Mouse (Mus musculus) adrenal gland, postnatal 14 days (tissue): ENCODE data around the gene Gpr135. TPM values are rescaled to one million over a fixed set of nuclear protein-coding genes. Genes with fewer than 3 reads are reported as not detected.
"Not testable (repeated sequence)": the region's sequence is repeated elsewhere in the genome, so short reads cannot be mapped to it uniquely, and the experiment has no call there.

Experiments used
- DNase-seq: peaks from one replicate; pipeline ENCODE4 v3.0.0; 2021; ENCODE audit warnings: mixed read lengths
- total RNA-seq: library from RNA; stranded (reverse); gene quantifications from 2 replicates; pipeline ENCODE4 v1.2.3, GENCODE M21; 2021

Gpr135 gene
- total RNA-seq, 1 experiment from 2014 or later, result 3.9 TPM

- DNase-seq, result peak; percentile 35
These were observed 17.6 kb downstream of the Gpr135 start for GRCm38 (mm10) chr12:72053303-72053702.

DNA sequence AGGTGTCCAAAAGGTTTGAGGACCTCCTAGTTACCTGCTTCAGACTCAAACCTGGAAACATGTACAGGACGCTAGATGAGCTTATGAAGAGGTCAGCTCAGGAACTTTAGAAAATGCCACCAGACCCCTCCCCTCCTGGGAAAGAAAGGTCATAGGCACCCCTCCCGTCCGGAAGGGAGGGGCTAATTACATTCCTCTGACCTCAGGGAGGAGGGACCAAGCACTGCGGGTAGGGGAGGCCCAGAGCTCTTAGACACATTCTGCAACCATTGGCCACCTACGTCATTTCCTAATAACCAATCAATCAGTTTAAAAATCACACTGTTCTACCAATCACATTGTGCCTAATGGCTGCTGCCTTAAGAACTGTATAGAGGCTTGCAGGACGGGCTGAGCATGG lies 18.4 kb downstream of the Gpr135 start:
- no peak for DNase-seq

DNA sequence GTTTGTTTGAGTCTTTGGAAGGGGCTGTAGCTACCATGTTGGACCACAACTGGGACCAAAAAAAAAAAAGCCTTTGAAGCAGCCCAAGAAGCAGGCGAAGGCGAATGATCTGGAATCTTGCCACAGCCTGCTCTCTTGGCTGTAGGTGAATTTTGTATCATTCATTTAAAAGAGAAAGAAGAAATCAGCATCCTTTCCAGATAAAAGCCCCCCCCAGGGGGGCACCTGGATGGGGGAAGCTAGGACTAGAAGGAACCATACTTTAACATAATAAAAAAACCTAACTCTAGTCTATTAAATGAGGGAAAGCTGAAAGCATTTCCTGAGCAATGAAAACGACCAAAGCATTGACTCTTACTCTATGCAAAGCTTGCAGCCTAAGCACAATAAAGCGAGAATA lies 20.1 kb downstream of the Gpr135 start:
- DNase-seq, result no peak

DNA sequence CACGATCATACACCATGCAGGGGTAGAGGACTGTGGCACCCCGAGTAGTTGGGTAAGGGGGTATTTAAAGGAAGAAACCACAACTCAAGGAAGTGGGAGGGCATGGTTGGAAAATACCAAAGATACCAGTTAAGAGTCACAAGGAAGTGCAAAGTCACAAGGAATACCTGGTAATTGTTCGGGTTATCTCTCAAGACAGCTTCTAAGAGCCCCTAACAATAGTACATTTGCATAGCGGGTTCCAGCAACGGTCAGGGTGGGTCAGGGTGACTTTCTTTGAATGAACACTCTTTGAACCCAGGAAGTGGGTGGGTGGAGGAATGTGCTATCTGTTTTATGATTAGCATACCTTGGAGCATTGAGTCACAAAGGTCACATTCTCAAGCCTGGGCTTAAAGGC lies 20.8 kb downstream of the Gpr135 start:
- not testable (repeated sequence) for DNase-seq

GRCm38 (mm10) chr12:72047513-72047912 lies 23.4 kb downstream of the Gpr135 start:
- no peak for DNase-seq

- DNase-seq, result no peak
These were observed 29.7 kb downstream of the Gpr135 start for GRCm38 (mm10) chr12:72041238-72041637.

DNA sequence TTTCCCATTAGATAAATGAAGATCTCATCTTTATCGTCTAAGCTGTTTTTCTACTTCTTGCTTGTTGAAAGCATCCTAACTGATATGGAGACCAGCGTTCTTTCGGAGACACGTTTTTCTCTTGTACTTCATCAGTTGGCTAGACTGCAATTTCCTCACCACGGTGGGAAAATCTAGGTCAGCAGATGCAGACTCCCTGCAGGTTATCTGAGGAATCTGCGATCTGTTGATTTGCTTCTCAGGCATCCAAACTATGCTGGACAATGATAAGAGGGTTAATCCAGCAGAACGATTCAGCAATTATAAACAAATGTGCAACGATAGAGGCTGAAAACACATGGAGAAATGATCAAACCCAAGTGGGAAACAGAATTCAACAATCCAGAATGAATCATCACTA lies 31.4 kb downstream of the Gpr135 start:
- no peak for DNase-seq

DNA sequence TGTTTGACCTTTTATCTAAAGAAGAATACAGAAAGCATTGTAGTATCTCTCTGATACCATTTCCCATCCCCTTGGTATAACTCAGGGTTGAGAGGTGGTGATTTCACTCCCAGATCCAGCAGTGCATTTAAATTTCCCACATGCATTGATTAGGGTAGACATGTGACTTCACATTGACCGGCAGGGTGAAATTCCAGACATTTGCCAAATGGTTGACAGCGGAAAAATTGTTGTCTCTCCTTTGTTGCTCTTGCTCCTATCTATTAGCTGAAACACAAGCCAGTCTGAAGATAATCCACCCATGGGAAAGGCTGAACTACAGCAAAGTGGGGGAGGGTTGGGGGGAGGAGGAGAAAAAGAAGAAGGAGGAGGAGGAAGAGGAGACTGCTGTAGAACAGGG lies 32.1 kb downstream of the Gpr135 start:
- DNase-seq, result no peak

DNA sequence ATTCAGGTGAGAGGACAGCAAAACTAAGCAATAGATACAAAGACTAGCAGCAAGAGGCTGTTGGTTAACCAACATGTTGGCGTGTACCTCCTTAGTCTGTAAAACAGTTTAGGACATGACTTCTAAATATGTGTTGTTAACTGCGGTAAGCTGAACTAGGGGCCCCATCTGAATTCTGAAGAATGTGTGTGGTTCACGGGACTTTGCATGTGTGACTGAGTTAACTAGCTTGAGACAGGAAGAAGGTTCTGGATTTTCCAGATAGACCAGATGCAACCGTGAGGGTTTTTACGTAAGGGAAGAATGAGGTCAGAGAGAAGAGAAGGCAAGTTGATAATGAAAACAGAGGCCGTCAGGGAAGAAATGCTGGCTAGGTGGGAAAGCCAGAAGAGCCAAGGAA lies 33.9 kb downstream of the Gpr135 start:
- DNase-seq, result no peak

- DNase-seq, result no peak
These were observed 34.7 kb downstream of the Gpr135 start for GRCm38 (mm10) chr12:72036097-72036661.

DNA sequence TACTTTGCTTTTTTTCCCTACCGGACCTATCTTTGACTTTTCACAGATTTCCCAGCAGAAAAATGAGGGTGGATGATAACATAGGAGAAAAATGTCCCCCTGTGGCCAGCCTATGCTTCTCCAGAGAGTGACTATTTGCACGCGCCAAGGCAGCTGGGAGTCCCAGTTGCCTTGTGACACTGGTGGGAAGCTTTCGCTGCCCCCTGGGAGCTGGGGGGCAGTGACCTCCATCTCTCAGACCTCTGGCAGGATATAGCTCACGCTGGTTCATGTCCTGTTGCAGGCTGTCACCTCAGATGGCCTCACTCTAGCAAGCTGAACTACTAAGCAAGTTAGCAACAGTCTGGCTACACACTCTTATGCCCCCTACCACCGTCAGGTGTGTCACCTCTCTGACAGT lies 39.1 kb downstream of the Gpr135 start:
- DNase-seq, result peak; percentile 24

- no peak for DNase-seq
These were observed 39.8 kb downstream of the Gpr135 start for GRCm38 (mm10) chr12:72031171-72031570.

DNA sequence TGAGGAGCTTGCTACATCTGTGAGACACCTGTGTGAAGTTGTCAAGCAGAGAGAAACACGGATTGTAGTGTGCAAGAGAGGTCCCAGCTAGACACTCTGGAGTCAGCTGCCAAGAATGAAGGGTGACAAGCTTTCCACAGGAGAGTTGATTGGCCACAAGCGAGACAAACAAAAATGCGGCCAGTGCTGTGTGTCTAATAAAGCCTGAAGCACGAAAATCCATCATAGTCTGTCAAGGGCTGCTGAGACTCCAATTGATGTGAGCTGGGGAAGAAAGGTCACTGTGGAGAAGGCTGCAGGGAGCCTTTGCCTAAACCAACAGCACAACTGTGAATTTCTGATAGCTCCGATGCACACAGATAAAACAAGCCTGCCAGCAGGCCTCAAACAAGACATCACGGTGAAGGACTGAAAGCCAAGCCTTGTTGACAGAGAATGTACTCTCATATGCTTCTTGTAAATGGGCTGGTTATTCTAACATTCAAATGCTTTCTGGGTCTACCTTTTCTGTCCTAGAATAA lies 45.6 kb downstream of the Gpr135 start:
- no peak for DNase-seq

DNA sequence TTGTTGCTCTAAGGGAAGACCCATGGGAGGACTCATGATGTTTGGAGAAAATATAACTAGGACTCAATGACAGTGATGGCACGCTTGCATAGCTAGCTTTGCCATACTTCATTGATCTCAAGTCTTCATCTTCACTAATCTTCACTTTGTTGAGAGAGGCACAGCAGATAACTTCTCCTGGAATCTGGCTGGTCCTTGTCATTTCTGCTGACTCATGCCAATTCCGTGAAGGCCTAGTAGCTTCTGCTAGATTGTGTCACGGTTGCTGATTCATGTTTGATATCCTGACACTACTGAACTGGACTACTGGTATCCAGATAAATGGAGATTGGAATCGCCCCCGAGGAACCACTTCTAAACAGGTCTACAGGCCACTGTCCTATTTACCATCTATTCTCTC lies 47.4 kb downstream of the Gpr135 start:
- no peak for DNase-seq

DNA sequence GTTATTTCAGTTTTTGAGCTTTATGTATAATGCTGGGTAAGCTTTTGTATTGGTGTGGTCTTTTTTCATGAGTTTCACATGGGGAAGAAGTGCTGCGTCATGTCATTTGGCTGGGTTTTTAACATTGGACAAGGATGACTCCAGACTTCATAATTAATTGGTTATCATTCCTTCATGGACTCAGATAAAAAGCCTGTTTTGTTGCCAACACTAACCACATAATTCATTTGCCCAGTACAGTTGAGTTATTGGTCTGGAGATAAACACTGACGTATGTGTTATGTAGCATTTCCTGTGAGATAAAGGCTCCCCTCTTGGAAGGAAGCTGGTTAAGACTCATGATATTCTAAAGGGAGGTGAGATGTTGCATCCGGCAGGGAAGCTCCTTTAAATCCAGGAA lies 48.1 kb downstream of the Gpr135 start:
- peak; percentile 34 for DNase-seq

DNA sequence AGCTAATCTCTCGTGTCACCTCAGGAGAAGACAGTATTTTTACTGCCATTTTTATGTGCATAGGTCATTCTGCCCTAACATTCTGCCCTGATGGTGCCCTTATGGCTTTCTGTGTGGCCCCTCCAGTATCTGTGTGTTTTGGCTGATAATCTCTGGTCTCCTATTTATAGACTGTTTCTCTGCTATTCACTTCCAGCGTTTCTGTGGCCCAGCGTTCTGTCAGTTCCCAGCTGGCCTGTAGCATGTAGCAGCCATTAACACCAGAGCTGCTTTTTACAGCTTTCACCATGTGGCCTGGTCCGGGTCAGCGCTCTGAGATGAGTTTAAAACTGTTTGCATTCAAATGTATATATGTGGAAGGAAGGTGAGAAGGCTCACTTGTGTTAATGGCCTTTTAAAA lies 49.4 kb downstream of the Gpr135 start:
- DNase-seq, result no peak

GRCm38 (mm10) chr12:72020285-72020684 lies 50.6 kb downstream of the Gpr135 start:
- DNase-seq, result no peak

Other genes starting within 250 kb of the Gpr135 start
- gene Daam1, start 240.0 kb downstream of the Gpr135 start, total RNA-seq, result 20.1 and 22.3 TPM in 2 replicates
- 29.9 and 31.3 TPM in 2 replicates for gene L3hypdh, start 14.3 kb upstream of the Gpr135 start, total RNA-seq
- gene Jkamp, start 14.5 kb upstream of the Gpr135 start, total RNA-seq, result 38.3 and 41.0 TPM in 2 replicates
- not detected in 2 replicates for gene Ccdc175, start 113.9 kb upstream of the Gpr135 start, total RNA-seq